Mouse (Mus musculus) midbrain, embryonic 14.5 days (tissue): ENCODE measurements around the gene Rnf216. TPM values are rescaled to one million over a fixed set of nuclear protein-coding genes. Genes with fewer than 3 reads are reported as not detected.

Source experiments
- ATAC-seq: fragments of 200-750 bp; cut with Nextera tagmentation; 2 replicates; pipeline ENCODE4 v1.8.0; 2017; ENCODE audit warnings: moderate number of reproducible peaks, moderate library complexity; ENCODE audit not compliant: low FRiP score, low TSS enrichment
- DNase-seq: peaks from one replicate; pipeline ENCODE4 v3.0.0-alpha.2; 2015
- H3K27ac ChIP-seq: fragments of 300-500 bp; sonication (generic); replicated peaks from 2 replicates; pipeline ENCODE4 v1.5.1; 2014; ENCODE audit warnings: mild to moderate bottlenecking, low read depth, low read length, moderate library complexity
- H3K27me3 ChIP-seq: fragments of 300-500 bp; sonication (generic); 2 replicates; pipeline ENCODE4 v1.6.1; 2014; ENCODE audit warnings: low read length, control low read depth, mixed read lengths; ENCODE audit not compliant: control insufficient read depth, insufficient read depth
- H3K36me3 ChIP-seq: fragments of 300-500 bp; sonication (generic); 2 replicates; pipeline ENCODE4 v1.6.1; 2014; ENCODE audit warnings: low read length, control low read depth; ENCODE audit not compliant: control insufficient read depth, insufficient read depth
- H3K4me1 ChIP-seq: fragments of 300-500 bp; sonication (generic); 2 replicates; pipeline ENCODE4 v1.6.1; 2014; ENCODE audit warnings: mild to moderate bottlenecking, antibody characterized with exemption, low read length, control low read depth; ENCODE audit not compliant: control insufficient read depth, insufficient read depth
- H3K4me2 ChIP-seq: fragments of 300-500 bp; sonication (generic); 2 replicates; pipeline ENCODE4 v1.6.1; 2014; ENCODE audit warnings: mild to moderate bottlenecking, low read length, moderate library complexity
- H3K4me3 ChIP-seq: fragments of 300-500 bp; sonication (generic); replicated peaks from 2 replicates; pipeline ENCODE4 v1.5.1; 2014; ENCODE audit warnings: low read depth, low read length
- H3K9ac ChIP-seq: fragments of 300-500 bp; sonication (generic); replicated peaks from 2 replicates; pipeline ENCODE4 v1.6.1; 2014; ENCODE audit warnings: mild to moderate bottlenecking, low read length, moderate library complexity
- H3K9me3 ChIP-seq: fragments of 300-500 bp; sonication (generic); 2 replicates; pipeline ENCODE4 v1.6.1; 2016; ENCODE audit warnings: low read length, control low read depth, mixed read lengths; ENCODE audit not compliant: control insufficient read depth
- WGBS: fragments of 180-500 bp; shearing (Covaris S2); extraction: QIAGEN DNeasy Blood & Tissue Kit; methylation state at CpG from one replicate; pipeline ENCODE4 v1.1.7; 2014; 5-methylcytosine and 5-hydroxymethylcytosine counted together
- polyA plus RNA-seq: library from polyadenylated mRNA; unstranded; fragments of >200 nt; fragmentation: Nextera tagmentation; extraction: Ambion mirVana; gene quantifications from 2 replicates; pipeline ENCODE4 v1.2.1, GENCODE M21; 2014

The Rnf216 gene
- polyA plus RNA-seq, 1 experiment from 2014 or later, result 32.1 TPM

GRCm38 (mm10) chr5:142961881-142962443, 150.8 kb downstream of the Rnf216 start:
- no peaks in the 10 kb centered on the region; the same call in 1 of the 2 replicates for H3K27me3 ChIP-seq
- ATAC-seq (peak; percentile 75), DNase-seq (peak; percentile 88)
- peak overlapping the region; percentile 100 for H3K9ac ChIP-seq
- H3K4me2 ChIP-seq, result peak overlapping the region; percentile 93
- H3K9me3 ChIP-seq, result no peaks in the 10 kb centered on the region
- peaks cover 12% of the 10 kb centered on the region for H3K36me3 ChIP-seq
- peaks cover 39% of the 10 kb centered on the region for H3K4me1 ChIP-seq
- peak overlapping the region; percentile 99 for H3K4me3 ChIP-seq
- under 1% methylated on average over 42 of the region's 43 CpGs for WGBS
- H3K27ac ChIP-seq, result peak overlapping the region; percentile 98

- H3K9me3 ChIP-seq, result no peaks in the 10 kb centered on the region
- peak overlapping the region; percentile 93 for H3K4me2 ChIP-seq
- WGBS, result 0% methylated on average over 15 of the region's 15 CpGs
- peak overlapping the region; percentile 99 for H3K4me3 ChIP-seq
- peaks cover 36% of the 10 kb centered on the region for H3K4me1 ChIP-seq
- peak overlapping the region; percentile 98 for H3K27ac ChIP-seq
- DNase-seq, result no peak
- H3K36me3 ChIP-seq, result peaks cover 8% of the 10 kb centered on the region
- peak overlapping the region; percentile 100 for H3K9ac ChIP-seq
- ATAC-seq, result peak; percentile 35
- H3K27me3 ChIP-seq, result no peaks in the 10 kb centered on the region; the same call in 1 of the 2 replicates
These were observed 151.4 kb downstream of the Rnf216 start for GRCm38 (mm10) chr5:142961398-142961880.

- H3K36me3 ChIP-seq, result 0 out of 2 replicates have a peak, but pooled peaks cover 3% of the 10 kb centered on the region
- no peaks in the 10 kb centered on the region for H3K9me3 ChIP-seq
- H3K4me2 ChIP-seq, result peak overlapping the region; percentile 93
- peak overlapping the region; percentile 99 for H3K4me3 ChIP-seq
- WGBS, result under 1% methylated on average over 59 of the region's 59 CpGs
- ATAC-seq (0 out of 2 replicates have a peak, but pooled peaks have one; percentile 9), DNase-seq (peak; percentile 72)
- H3K4me1 ChIP-seq, result peaks cover 30% of the 10 kb centered on the region
- H3K27ac ChIP-seq, result peak overlapping the region; percentile 98
- peak overlapping the region; percentile 100 for H3K9ac ChIP-seq
- H3K27me3 ChIP-seq, result no peaks in the 10 kb centered on the region; the same call in 1 of the 2 replicates
These were observed 152.0 kb downstream of the Rnf216 start for GRCm38 (mm10) chr5:142960775-142961271.

- peak; percentile 71 for ATAC-seq
- peak within 1 kb of the TSS; percentile 93 for H3K4me2 ChIP-seq
- WGBS, result 8% methylated on average over 44 of the region's 44 CpGs
- 0 out of 2 replicates have a peak, but pooled peaks cover 3% of the 10 kb centered on the region for H3K36me3 ChIP-seq
- H3K4me3 ChIP-seq, result peak within 1 kb of the TSS; percentile 99
- no peaks in the 10 kb centered on the region; the same call in 1 of the 2 replicates for H3K27me3 ChIP-seq
- H3K9ac ChIP-seq, result peak within 1 kb of the TSS; percentile 100
- peak; percentile 97 for DNase-seq
- H3K27ac ChIP-seq, result peak within 1 kb of the TSS; percentile 98
- H3K9me3 ChIP-seq, result no peaks in the 10 kb centered on the region
- peaks cover 23% of the 10 kb centered on the region for H3K4me1 ChIP-seq
These were observed 152.9 kb downstream of the Rnf216 start, which contains the start of gene Fscn1 for GRCm38 (mm10) chr5:142959576-142960556. TSS of gene Fscn1 (plus strand) at chr5:142960343.

- Histone ChIP-seq H3K4me3 (no peak overlapping the region), H3K27ac (no peak overlapping the region), H3K9ac (no peak overlapping the region), H3K4me1 (peaks cover 17% of the 10 kb centered on the region), H3K9me3 (no peaks in the 10 kb centered on the region), H3K4me2 (no peak overlapping the region), H3K36me3 (no peaks in the 10 kb centered on the region), H3K27me3 (no peaks in the 10 kb centered on the region; the same call in 1 of the 2 replicates)
- 57% methylated on average over 4 of the region's 4 CpGs for WGBS
- DNase-seq (no peak), ATAC-seq (no peak)
These were observed 153.6 kb downstream of the Rnf216 start for GRCm38 (mm10) chr5:142959156-142959555.

- H3K27ac ChIP-seq, result no peak overlapping the region
- 91% methylated on average over 14 of the region's 14 CpGs for WGBS
- H3K9me3 ChIP-seq, result no peaks in the 10 kb centered on the region
- H3K4me2 ChIP-seq, result no peak overlapping the region
- H3K9ac ChIP-seq, result no peak overlapping the region
- H3K4me3 ChIP-seq, result no peak overlapping the region
- no peaks in the 10 kb centered on the region for H3K36me3 ChIP-seq
- peaks cover 10% of the 10 kb centered on the region for H3K4me1 ChIP-seq
- ATAC-seq (no peak), DNase-seq (no peak)
- H3K27me3 ChIP-seq, result no peaks in the 10 kb centered on the region; the same call in 1 of the 2 replicates
These were observed 154.3 kb downstream of the Rnf216 start for GRCm38 (mm10) chr5:142958464-142958863.

- Histone ChIP-seq H3K27ac (no peak overlapping the region), H3K4me3 (no peak overlapping the region), H3K27me3 (no peaks in the 10 kb centered on the region; the same call in 1 of the 2 replicates), H3K4me1 (0 out of 2 replicates have a peak, but pooled peaks cover 3% of the 10 kb centered on the region), H3K9ac (no peak overlapping the region), H3K36me3 (no peaks in the 10 kb centered on the region), H3K9me3 (no peaks in the 10 kb centered on the region), H3K4me2 (no peak overlapping the region)
- no peak for ATAC-seq
- WGBS, result 62% methylated on average over 6 of the region's 6 CpGs
- no peak for DNase-seq
These were observed 155.7 kb downstream of the Rnf216 start for GRCm38 (mm10) chr5:142956956-142957703.

- H3K4me2 ChIP-seq, result no peak overlapping the region
- ATAC-seq (no peak), DNase-seq (no peak)
These were observed 159.2 kb downstream of the Rnf216 start for GRCm38 (mm10) chr5:142953641-142954040.

More at GRCm38 (mm10) chr5:142953641-142954040, 159.2 kb downstream of the Rnf216 start:
- no peaks in the 10 kb centered on the region for H3K36me3 ChIP-seq
- H3K9me3 ChIP-seq, result no peaks in the 10 kb centered on the region
- H3K9ac ChIP-seq, result no peak overlapping the region
- no peaks in the 10 kb centered on the region for H3K4me1 ChIP-seq
- H3K27ac ChIP-seq, result no peak overlapping the region
- H3K27me3 ChIP-seq, result no peaks in the 10 kb centered on the region
- no peak overlapping the region for H3K4me3 ChIP-seq
- WGBS, result 72% methylated on average over 3 of the region's 3 CpGs
